Mouse (Mus musculus) spleen, adult 18-20 months (tissue): ENCODE data around the gene Gm20388.
A peak's percentile ranks its signal among the peaks of the same experiment; 100 is the strongest.
"Not testable (repeated sequence)": the region's sequence is repeated elsewhere in the genome, so short reads cannot be mapped to it uniquely, and the experiment has no call there.

Experiments
- DNase-seq, 2 experiments: peaks; one replicate each; pipeline ENCODE4 v3.0.0; 2022; ENCODE audit warnings: mixed read lengths in 2 of 2

The Gm20388 gene

DNA sequence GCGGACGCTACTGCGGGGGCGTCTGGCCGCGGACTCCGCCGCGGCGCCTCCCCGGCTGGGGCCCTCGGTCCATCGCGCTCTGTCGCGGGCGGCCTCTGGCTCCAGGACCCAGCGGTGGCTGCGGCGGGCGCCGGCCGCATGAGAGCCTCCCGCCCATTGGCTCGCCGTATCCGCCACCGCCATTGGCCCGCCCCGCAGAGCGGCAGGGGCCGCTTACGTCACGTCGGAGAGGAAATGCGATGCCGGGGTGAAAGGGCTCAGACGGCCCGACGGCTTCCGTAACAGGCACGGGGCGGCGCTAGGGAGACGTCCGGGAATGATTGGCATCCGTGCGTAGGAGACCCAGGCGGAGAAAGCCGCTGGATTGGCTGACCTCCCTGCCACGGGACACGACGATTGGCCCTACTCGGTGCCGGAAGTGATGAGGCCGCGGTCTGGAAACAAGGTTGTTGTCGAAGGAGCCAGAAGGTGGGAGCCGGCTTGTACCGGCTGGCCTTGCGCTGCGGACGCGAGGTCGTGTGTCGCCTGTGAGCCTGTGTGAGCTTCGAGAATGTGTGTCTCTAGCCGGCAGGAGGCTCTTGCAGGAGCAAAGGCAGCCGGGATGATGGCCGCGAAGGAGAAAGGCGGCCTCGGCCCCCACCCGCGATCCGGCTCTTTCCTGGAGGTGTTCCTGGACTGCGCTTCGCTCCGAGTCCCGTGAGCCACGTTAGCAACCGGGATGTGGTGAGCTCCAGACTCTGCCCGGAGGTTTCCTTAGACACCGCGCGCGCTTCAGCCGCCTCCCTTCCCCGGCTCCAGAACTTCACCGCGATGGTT lies 3131.7 kb downstream of the Gm20388 start, which contains the start of gene Ankrd11:
TSS of gene Ankrd11 (minus strand) at position 120 of the 816 bp plus-strand sequence.
- peak; percentile 98 to 100 for DNase-seq

DNA sequence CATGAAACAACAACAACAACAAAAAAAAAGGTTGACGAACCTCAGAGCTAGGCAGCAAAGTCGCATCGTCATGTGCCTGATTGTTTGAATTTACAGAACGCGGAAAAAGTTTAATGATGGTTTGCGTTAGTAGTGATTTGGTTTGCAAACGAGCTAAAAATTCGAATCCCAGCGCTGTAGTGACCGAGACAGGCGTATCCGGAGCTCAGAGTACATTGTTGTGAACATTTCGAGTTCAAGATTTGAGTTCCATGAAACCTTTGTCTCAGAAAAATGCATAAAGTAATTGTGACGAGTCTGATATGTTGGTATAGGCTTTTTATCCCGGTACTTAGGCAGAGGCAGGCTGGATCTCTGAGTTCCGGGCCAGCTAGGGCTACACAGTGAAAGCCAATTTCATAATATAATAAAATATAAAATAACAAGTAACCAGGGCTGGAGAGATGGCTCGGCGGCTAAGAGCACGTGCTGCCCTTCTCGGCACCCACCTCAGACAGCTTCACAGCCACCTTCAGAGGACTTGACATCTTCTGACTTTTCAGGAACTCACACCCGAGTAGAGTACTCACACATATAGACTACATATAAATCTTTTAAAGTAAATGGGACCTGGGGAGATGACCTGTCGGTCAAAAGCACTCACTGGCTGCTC lies 3132.5 kb downstream of the Gm20388 start:
- DNase-seq, result no peak

DNA sequence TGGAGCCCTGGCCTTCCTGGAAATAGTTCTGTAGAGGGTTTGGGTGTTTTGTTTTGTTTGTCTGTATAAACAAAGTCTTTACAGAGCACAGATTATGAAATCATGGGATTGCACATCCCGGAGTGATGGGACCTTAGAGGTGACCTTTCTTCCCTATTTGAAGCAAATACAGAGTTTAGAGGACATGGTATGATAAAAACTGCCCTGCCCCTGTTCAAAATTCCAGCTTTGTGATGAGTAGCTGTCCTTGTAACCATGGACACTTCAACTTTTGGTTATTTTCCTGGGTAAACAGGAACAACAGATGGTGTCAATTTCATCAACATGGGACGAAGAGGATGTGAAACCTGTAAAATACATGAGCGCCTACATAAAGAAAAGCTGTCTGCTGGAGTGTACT lies 3133.3 kb downstream of the Gm20388 start:
- DNase-seq, result no peak

DNA sequence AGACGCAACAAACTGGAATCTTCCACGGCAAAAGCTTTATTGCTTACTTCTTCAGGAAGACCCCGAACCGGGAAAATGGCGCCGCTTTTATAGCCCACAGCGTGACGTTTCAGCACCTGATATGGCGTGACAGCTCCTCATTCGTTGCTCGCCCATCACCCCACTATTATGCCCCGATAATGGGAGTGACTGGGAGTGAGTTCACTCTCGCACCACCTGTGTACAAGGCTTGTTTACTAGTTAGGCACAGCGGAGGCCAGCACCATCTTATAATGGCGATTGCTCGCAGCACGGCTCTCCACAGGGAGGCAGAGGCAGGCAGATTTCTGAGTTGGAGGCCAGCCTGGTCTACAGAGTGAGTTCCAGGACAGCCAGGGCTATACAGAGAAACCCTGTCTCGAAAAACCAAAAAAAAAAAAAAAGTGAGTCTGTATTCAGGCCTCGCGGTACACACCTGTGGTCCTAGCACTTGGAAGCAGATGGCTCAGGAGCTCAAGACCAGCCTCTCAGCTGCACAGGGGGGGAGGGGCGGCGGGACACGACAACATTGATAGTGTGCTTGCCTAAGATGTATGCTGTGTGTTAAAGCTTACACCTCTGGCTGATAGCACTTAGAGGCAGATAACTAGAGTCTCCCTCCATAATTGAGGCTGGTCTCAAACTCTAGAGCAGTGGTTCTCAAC lies 3134.2 kb downstream of the Gm20388 start:
- DNase-seq, result not testable (repeated sequence)

DNA sequence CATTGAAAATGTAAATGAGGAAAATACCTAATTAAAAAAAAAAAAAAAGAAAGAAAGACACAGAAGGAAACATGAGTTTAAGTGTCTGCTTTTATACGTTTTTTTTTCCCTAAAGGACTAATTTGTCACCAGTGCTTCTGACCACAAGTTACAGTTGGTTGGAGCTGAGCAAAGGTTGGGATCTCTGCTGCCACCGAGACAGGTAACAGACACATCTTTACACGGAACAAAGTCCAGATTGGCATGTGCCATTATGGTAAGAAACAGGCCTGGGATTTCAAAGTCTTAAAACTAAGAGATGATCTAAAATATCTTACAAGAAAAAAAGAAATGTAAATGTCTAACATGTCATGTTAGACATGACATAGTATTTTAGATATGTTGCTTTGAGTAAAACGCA lies 3136.1 kb downstream of the Gm20388 start:
- DNase-seq, result no peak

DNA sequence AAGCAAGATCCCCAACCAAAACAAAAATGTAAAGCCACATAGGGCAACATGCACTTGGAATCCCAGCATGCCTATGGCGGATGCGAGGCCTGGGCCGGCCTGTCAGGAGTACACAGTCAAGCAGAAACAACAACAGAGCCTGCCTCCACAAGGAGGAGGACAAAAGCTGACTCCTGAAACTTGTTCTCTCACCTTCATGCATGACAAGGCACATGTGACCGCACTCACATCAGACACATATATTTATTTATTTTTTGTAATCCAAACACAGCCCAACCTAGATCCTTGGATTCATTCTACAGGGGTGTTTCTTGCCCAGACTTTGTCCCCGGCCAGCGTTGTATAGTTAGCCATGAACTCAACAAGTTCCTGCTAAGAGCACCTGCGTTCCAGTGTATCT lies 3137.2 kb downstream of the Gm20388 start:
- no peak for DNase-seq

DNA sequence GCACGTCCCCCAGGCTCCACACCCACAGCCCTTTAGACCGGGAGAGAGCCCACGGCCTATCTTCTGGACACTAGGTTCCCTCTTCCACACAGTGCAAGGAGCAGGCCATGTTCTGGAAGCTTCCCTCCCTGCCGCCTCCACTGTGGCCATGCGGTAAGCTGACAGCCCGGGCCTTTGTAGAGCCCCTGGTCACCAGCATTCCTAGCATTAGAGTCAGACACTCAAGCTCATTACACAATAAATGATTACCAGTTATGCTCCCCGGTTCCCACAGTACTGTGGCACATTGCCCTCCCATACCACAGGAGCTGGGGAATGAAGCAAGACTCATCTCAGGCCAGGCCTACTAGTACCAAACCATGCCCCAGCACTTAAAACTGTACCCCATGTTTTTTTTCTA lies 3137.8 kb downstream of the Gm20388 start:
- DNase-seq, result no peak

DNA sequence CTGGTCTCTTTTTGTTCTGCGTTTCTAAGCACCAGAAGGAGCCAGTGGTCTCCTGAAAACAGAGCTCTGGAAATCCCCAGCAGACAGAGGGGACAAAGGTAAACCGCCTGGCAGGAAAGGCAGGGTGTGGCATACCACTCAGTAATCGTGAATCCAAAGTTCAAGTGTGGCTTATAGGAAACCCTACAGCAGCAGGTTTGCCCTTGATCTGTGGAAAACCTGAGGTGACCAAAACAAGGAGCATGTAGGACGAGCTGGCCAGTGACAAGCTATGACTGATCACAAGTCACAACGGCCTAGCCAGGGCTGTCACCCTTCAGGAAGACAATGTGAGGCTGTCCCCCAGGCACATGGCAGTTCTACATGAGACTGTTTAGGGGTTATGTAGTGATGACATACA lies 3140.8 kb downstream of the Gm20388 start:
- DNase-seq, result no peak

DNA sequence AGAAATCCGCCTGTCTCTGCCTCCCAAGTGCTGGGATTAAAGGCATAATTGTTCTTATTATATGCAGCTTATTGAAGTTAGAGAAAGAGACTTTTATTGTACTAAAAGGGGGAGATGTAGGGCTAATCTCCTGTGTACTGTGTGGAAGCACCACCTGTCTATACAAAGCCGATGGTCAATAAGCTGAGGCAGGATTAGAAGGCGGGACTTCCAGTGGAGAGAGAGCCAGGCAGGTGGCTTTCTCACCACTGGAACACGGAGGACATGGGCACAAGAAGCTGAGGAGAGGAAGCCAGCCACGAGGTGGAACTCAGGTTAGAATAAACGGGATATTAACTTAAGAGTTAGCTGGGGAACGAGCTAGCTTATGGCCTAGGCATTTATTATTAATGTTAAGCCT lies 3152.1 kb downstream of the Gm20388 start, which contains the start of gene Spg7:
TSS of gene Spg7 (plus strand) at position 222 of the 400 bp plus-strand sequence.
- DNase-seq, result no peak

DNA sequence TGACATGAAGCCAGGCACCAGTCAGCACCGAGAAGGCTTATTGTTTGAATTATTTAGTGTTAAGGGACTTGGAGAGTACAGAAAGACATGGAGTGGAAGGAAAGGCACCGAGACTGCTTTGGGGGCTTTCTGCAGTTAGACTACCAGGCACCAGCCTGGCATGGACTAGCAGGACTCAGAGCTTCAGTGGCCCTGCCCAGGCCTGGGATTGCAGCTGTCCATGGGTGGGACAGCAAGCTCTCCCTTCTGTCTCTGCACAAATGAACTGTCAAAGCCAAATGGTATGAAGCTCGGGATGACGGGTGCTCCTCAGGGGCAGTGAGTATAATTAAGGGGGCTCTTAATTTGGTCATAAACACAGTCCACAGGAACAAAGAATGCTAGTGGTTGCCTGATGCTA lies 3153.4 kb downstream of the Gm20388 start:
- DNase-seq, result no peak

DNA sequence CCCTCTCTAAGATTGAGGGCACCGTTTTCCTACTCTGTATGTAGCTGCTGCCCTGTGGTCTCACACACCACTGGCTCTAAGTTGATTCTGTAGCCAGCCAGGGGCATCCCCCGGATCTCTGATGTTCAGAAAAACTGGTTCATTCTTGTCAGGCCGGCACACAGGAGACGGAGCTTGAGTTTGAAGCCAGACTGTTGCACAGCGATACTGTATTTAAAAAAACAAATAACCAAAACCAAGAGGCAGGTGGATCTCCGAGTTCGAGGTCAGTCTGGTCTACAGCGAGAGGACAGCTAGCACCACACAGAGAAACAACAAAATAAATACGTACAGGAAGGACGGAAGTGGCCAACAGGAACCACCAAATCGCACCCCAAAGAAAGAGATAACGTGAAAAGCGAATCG lies 3154.2 kb downstream of the Gm20388 start:
- peak in 1 of 2 experiments; percentile 30 for DNase-seq

DNA sequence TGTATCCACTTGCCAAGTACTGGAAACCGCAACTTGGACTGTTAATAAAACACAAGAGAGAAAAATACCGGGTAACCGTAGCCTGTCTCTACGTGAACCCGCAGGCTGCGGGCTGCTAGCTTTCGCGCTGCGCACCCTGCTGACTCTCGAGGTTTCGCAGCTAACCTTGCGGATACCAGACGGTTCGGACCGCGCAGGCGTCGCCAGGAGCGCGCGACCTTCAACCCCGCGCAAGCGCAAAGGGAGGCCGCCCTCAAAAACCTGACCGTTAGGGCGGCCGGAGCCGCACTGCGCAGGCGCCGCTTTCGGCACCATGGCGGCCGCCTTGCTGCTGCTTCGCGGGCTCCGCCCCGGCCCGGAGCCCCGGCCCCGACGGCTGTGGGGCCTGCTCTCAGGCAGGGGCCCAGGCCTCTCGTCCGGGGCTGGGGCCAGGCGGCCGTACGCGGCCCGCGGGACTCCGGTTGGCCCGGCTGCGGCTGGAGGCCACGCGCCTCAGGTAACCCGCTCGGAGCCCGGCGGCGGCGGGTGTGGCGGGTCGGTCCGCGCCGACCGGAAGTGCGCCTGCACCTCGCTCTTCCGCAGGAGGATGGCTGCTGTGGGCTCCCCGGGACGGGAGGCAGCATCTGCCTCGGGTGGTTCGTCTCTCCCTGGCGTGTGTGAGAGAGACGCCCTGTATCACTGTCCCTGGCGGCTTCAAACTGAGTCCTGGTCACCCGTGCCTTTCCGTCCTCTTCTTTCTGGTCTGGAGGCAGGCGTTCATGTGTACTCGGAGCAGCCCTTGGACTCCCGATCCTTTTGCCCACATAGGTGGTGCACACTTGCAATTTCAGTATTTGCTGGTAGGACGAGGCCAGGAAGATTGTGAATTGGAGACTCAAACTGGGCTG lies 3154.8 kb downstream of the Gm20388 start:
- DNase-seq, result peak; percentile 91 to 93

DNA sequence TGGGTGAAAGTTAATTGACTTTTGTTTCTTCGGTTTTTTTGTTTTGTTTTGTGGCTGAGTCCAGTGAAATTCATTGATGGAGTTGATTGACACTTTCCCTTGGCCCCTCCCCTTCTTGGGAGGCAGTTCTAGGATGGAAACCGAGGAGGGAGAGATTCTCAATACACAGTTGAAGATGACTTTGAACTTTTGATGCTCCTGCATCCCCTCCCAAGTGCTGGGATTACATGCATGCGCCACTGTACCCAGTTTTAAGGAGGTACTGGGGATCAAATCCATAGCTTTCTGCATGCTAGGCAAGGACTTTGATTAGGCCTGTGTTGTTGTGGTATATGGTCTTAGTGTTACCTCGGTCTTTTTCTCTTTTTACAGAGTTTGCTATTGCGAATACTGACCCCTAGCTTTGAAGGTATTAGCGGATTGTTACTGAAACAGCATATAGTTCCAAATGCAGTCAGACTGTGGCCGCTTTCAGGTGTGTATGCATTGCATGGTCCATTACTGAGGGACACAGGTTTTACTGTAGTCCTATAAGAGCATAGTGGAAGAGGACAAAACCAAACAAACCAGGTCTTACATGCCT lies 3155.6 kb downstream of the Gm20388 start:
- no peak for DNase-seq

DNA sequence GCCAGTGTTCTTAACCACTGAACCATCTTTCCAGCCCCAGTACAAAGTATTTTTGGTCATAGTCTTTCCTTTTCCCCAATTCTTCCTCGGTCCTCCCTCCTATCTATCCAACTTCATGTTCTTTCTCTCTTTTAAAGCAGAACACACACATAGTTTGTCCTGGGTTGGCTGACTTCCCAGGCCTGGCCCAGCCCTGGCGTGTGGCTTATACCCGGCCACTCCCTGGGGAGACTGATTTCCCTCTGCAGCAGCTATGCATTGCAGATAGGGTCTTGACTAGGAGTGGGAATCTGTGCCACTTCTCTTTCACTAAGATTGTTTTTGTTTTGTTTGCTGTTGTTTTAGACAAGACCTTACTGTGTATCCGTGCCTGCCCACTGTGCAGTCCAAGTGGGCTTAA lies 3160.5 kb downstream of the Gm20388 start:
- no peak for DNase-seq

DNA sequence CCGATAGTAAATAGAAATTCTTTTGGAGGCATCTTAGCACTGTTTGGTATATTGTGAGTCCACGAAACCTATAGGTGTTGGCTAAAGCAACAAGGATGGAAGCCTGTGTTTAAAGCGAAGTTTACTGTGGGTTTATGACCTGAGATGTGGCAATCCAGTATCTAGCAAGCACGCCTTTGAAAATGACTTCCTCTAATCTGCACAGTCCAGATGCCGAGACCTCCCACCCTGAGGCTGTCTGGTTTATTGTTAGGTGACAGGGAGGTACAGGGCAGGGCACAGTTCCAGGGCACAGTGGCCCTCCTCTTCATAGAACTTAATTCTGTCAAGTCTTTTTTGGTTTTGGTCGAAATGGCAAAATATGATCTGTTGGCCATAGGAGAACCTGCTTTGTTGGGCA lies 3166.6 kb downstream of the Gm20388 start:
- no peak for DNase-seq

DNA sequence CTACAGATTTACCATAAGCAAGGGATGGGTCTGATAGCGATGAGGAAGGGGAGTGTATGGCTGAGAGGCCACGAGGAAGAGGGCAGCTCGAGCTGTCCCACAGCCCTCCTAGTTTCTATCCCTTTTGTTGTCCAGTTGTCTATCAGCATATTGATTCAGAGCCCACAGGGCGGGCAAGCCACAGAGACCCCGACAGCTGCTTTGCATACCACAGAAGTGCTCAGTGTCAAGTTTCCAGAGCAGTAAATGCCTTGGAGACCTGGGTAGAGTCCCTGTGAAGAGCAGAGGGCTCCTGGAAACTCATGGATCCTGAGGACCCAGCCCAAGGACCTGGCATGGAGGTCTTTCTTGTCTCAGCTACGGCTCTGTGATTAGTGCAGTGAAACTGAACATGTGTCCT lies 3172.4 kb downstream of the Gm20388 start:
- DNase-seq, result no peak

DNA sequence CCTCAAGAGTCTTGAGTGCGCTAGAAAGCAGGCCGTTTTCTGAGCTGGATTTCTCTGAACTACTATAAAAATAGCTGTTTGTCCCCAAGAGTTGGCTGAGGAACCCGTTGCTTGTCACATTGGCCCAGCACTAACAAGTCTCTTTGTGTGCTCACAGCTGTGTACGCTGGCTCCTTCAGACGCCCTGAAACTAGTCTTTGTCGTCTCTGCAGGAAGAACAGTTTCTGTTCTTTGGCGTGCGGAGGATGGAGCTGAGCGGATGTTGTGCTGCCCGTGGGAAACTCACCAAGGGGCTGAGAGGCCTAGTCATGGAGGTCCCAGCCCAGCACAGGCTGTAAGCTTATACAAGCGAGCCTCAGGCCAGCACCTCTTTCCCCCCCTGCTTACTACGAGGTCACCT lies 3173.0 kb downstream of the Gm20388 start:
- no peak for DNase-seq

DNA sequence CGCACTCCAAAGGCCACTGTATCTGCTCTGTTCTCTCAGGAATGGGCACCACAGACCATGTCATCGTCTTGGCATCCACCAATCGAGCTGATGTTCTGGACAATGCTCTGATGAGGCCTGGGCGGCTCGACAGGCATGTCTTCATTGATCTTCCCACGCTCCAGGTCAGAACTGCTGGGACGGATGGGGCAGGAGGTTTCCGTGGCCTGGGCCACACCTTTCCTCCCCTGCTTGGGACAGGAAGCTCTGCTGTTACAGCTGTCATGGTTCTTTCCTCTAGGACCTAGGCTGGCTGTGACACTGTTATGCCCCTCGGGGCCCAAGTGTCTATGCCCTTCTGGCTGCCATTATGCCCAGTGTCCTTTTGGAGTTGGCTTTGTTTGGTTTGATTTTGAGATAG lies 3176.6 kb downstream of the Gm20388 start:
- no peak for DNase-seq

DNA sequence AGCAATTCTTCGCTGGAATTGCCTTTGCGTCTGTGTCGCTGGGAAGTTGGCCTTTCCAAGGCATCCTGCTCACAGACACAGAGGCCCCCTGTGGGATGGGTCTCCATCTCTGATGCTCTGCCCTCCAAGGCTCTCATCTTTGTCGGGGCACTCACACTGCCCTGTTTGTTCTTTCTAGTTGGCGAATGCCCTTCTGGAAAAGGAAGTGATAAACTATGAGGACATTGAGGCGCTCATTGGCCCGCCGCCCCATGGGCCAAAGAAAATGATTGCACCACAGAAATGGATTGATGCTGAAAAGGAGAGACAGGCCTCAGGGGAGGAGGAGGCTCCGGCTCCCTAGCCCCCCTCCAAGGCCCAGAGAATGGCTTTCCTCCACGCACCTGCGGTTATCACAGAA lies 3186.6 kb downstream of the Gm20388 start:
- no peak for DNase-seq

DNA sequence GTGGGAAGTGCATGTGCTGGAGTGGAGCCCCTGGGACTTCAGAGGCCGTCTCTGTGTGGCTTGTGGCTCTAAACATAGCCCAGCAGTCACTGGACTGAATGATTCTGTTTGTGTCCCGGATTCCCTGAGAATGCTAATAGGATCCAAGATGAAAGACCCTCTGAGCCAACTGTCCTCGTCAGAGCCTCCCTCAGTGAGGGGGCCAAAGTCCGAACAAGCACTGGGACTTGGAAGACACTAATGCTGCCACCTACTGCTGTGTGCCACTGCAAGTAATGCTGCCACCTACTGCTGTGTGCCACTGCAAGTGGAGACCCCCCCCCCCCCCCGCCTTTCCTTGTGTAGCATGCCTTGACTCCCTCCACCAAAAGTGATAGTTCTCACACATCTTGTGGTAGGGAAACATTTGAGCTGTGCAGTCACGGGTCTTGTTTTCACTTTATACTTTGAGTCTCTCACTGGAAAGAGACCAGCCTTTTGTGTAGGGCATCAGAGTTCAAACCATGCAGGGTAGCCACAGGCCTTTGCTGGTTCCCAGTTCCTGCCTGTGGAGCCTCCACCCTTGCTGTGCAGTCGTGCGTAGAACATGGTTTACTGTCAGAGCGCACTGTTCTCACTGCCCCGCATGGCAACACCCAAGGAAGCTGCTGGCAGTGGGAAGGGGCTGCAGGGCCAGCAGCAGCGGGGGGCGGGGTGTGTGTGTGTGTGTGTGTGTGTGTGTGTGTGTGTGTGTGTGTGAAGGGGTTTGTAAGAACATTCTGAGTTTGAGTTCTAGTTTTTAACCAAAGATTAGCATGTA lies 3187.3 kb downstream of the Gm20388 start:
- peak in 1 of 2 experiments; percentile 25 for DNase-seq

DNA sequence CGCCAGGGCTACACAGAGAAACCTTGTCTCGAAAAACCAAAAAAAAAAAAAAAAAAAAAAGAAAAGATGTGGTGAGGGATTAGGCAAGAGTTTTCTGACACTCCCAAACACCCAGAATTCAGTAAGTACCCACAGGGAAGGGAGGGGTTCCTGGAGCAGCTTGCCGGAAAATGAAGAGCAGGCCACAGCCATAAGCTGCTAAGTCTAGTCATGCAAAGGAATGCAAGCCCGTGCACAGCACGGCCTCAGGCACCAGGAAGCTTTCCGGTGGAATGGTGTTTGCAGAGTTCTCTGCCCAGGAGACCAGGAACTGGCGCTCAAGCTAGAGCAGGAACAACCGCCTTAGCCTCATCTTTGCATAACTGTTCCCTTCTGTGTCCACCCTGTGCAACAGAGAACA lies 3189.6 kb downstream of the Gm20388 start:
- DNase-seq, result no peak
